Mouse (Mus musculus) midbrain, embryonic 11.5 days (tissue): ENCODE data around the gene Dynll1. TPM values are rescaled to one million over a fixed set of nuclear protein-coding genes. Genes with fewer than 3 reads are reported as not detected.
A peak's percentile ranks its signal among the peaks of the same experiment; 100 is the strongest.

Source experiments
- ATAC-seq: fragments of 200-750 bp; cut with Nextera tagmentation; 2 replicates; pipeline ENCODE4 v1.8.0; 2017; ENCODE audit warnings: moderate TSS enrichment, moderate library complexity; ENCODE audit not compliant: low FRiP score
- DNase-seq: peaks from one replicate; pipeline ENCODE4 v3.0.0; 2015; ENCODE audit warnings: low spot score; ENCODE audit errors: missing footprints
- H3K27ac ChIP-seq: fragments of 300-500 bp; sonication (generic); 2 replicates; pipeline ENCODE4 v1.5.1; 2014; ENCODE audit warnings: low read depth, low read length
- H3K27me3 ChIP-seq: fragments of 300-500 bp; sonication (generic); 2 replicates; pipeline ENCODE4 v1.6.1; 2014; ENCODE audit warnings: mild to moderate bottlenecking, low read length, moderate library complexity, mixed read lengths; ENCODE audit not compliant: control insufficient read depth, insufficient read depth
- H3K36me3 ChIP-seq: fragments of 300-500 bp; sonication (generic); 2 replicates; pipeline ENCODE4 v1.6.1; 2014; ENCODE audit warnings: mild to moderate bottlenecking, low read length, moderate library complexity, mixed read lengths; ENCODE audit not compliant: control insufficient read depth, insufficient read depth
- H3K4me1 ChIP-seq: fragments of 300-500 bp; sonication (generic); 2 replicates; pipeline ENCODE4 v1.6.1; 2014; ENCODE audit warnings: low read length; ENCODE audit not compliant: control insufficient read depth, insufficient read depth
- H3K4me2 ChIP-seq: fragments of 300-500 bp; sonication (generic); 2 replicates; pipeline ENCODE4 v1.6.1; 2014; ENCODE audit warnings: mild to moderate bottlenecking, moderate library complexity
- H3K4me3 ChIP-seq: fragments of 300-500 bp; sonication (generic); 2 replicates; pipeline ENCODE4 v1.5.1; 2014; ENCODE audit warnings: low read depth, low read length
- H3K9ac ChIP-seq: fragments of 300-500 bp; sonication (generic); 2 replicates; pipeline ENCODE4 v1.6.1; 2014; ENCODE audit warnings: low read length
- H3K9me3 ChIP-seq: fragments of 300-500 bp; sonication (generic); 2 replicates; pipeline ENCODE4 v1.6.1; 2016; ENCODE audit warnings: low read length; ENCODE audit not compliant: control insufficient read depth
- WGBS: fragments of 180-500 bp; shearing (Covaris S2); extraction: QIAGEN DNeasy Blood & Tissue Kit; methylation state at CpG from one replicate; pipeline ENCODE4 v1.1.7; 2014; 5-methylcytosine and 5-hydroxymethylcytosine counted together
- polyA plus RNA-seq: library from polyadenylated mRNA; unstranded; fragments of >200 nt; fragmentation: Nextera tagmentation; extraction: Ambion mirVana; gene quantifications from 2 replicates; pipeline ENCODE4 v1.2.1, GENCODE M21; 2014

Gene Dynll1
- polyA plus RNA-seq: 1,577 and 1,606 TPM in 2 replicates

- Histone ChIP-seq H3K4me3 (peak within 1 kb of the TSS; percentile 87), H3K4me2 (peak within 1 kb of the TSS; percentile 72), H3K36me3 (peaks cover 10% of the 10 kb centered on the region), H3K27me3 (no peaks in the 10 kb centered on the region; the same call in 1 of the 2 replicates), H3K9ac (peak within 1 kb of the TSS; percentile 87), H3K9me3 (no peaks in the 10 kb centered on the region), H3K27ac (peak within 1 kb of the TSS; percentile 81), H3K4me1 (peaks cover 16% of the 10 kb centered on the region)
- DNase-seq: peak; percentile 100
- under 1% methylated on average over 64 of the region's 66 CpGs for WGBS
- ATAC-seq: peak; percentile 98
These were observed at the start of gene Dynll1 for GRCm38 (mm10) chr5:115300792-115301614. Dynll1 (minus strand) TSS chr5:115300999.

- no peaks in the 10 kb centered on the region for H3K27me3 ChIP-seq
- peak overlapping the region; percentile 59 for H3K4me2 ChIP-seq
- H3K36me3 ChIP-seq: peaks cover 12% of the 10 kb centered on the region
- DNase-seq (no peak), ATAC-seq (peak; percentile 33)
- no peaks in the 10 kb centered on the region for H3K9me3 ChIP-seq
- H3K27ac ChIP-seq: peak overlapping the region; percentile 77; the same call in 1 of the 2 replicates
- WGBS: under 1% methylated on average over 18 of the region's 18 CpGs
- H3K4me3 ChIP-seq: peak overlapping the region; percentile 89
- H3K9ac ChIP-seq: peak overlapping the region; percentile 78
- peaks cover 14% of the 10 kb centered on the region for H3K4me1 ChIP-seq
These were observed 48.4 kb upstream of the Dynll1 start for GRCm38 (mm10) chr5:115349225-115349555.

- WGBS: under 1% methylated on average over 74 of the region's 74 CpGs
These were observed 47.9 kb upstream of the Dynll1 start, which contains the start of gene Cox6a1 for GRCm38 (mm10) chr5:115348546-115349224. Cox6a1 (minus strand) TSS chr5:115348981.

GRCm38 (mm10) chr5:115347564-115347963 lies 46.8 kb upstream of the Dynll1 start:
- Histone ChIP-seq H3K4me3 (peak overlapping the region; percentile 89), H3K27ac (no peak overlapping the region), H3K9me3 (no peaks in the 10 kb centered on the region), H3K4me2 (peak overlapping the region; percentile 85), H3K4me1 (peaks cover 14% of the 10 kb centered on the region), H3K27me3 (no peaks in the 10 kb centered on the region), H3K36me3 (peaks cover 20% of the 10 kb centered on the region), H3K9ac (no peak overlapping the region)
- DNase-seq: peak; percentile 96
- WGBS: 6% methylated on average over 5 of the region's 5 CpGs
- peak; percentile 43; the same call in 1 of the 2 replicates for ATAC-seq

More at GRCm38 (mm10) chr5:115348546-115349224, 47.9 kb upstream of the Dynll1 start, which contains the start of gene Cox6a1:
- ATAC-seq: peak; percentile 95
- Histone ChIP-seq H3K9me3 (no peaks in the 10 kb centered on the region), H3K27ac (peak within 1 kb of the TSS; percentile 77; the same call in 1 of the 2 replicates), H3K27me3 (no peaks in the 10 kb centered on the region), H3K4me1 (peaks cover 14% of the 10 kb centered on the region), H3K36me3 (peaks cover 15% of the 10 kb centered on the region), H3K9ac (peak within 1 kb of the TSS; percentile 78), H3K4me3 (peak within 1 kb of the TSS; percentile 89), H3K4me2 (peak within 1 kb of the TSS; percentile 85)
- peak; percentile 100 for DNase-seq

- no peaks in the 10 kb centered on the region for H3K27me3 ChIP-seq
- H3K9me3 ChIP-seq: no peaks in the 10 kb centered on the region
These were observed 40.7 kb upstream of the Dynll1 start for GRCm38 (mm10) chr5:115341314-115342165.

GRCm38 (mm10) chr5:115340577-115341313 lies 39.9 kb upstream of the Dynll1 start, which contains the start of the genes Gatc and Triap1:
Gatc (minus strand) TSS chr5:115341178.
Triap1 (plus strand) TSS chr5:115341225.
- peak; percentile 100 for DNase-seq
- under 1% methylated on average over 62 of the region's 62 CpGs for whole genome bisulfite sequencing
- peak within 1 kb of the TSS; percentile 79 for H3K4me3 ChIP-seq
- peaks cover 11% of the 10 kb centered on the region; the same call in 1 of the 2 replicates for H3K4me1 ChIP-seq
- H3K9me3 ChIP-seq: no peaks in the 10 kb centered on the region
- peak within 1 kb of the TSS; percentile 94 for H3K9ac ChIP-seq
- peak; percentile 91 for ATAC-seq
- peaks cover 22% of the 10 kb centered on the region for H3K36me3 ChIP-seq
- H3K27me3 ChIP-seq: no peaks in the 10 kb centered on the region
- peak within 1 kb of the TSS; percentile 78 for H3K27ac ChIP-seq
- H3K4me2 ChIP-seq: peak within 1 kb of the TSS; percentile 78

More at GRCm38 (mm10) chr5:115341314-115342165, 40.7 kb upstream of the Dynll1 start:
- Histone ChIP-seq H3K36me3 (peaks cover 22% of the 10 kb centered on the region), H3K4me1 (peaks cover 11% of the 10 kb centered on the region; the same call in 1 of the 2 replicates), H3K4me2 (peak overlapping the region; percentile 78), H3K9ac (peak overlapping the region; percentile 94), H3K27ac (peak overlapping the region; percentile 78; the same call in 1 of the 2 replicates), H3K4me3 (peak overlapping the region; percentile 79)
- DNase-seq (no peak), ATAC-seq (0 out of 2 replicates have a peak, but pooled peaks have one; percentile 8)
- WGBS: 13% methylated on average over 36 of the region's 36 CpGs

- DNase-seq: peak; percentile 88
These were observed 39.2 kb upstream of the Dynll1 start for GRCm38 (mm10) chr5:115340007-115340406.

More at GRCm38 (mm10) chr5:115340007-115340406, 39.2 kb upstream of the Dynll1 start:
- H3K4me2 ChIP-seq: peak overlapping the region; percentile 78
- H3K9me3 ChIP-seq: no peaks in the 10 kb centered on the region
- peaks cover 11% of the 10 kb centered on the region; the same call in 1 of the 2 replicates for H3K4me1 ChIP-seq
- H3K27me3 ChIP-seq: no peaks in the 10 kb centered on the region
- ATAC-seq: no peak
- 38% methylated on average over 7 of the region's 7 CpGs for WGBS
- H3K9ac ChIP-seq: peak overlapping the region; percentile 41; the same call in 1 of the 2 replicates
- peak overlapping the region; percentile 79; the same call in 1 of the 2 replicates for H3K4me3 ChIP-seq
- H3K27ac ChIP-seq: no peak overlapping the region
- peaks cover 24% of the 10 kb centered on the region for H3K36me3 ChIP-seq
